Mouse (Mus musculus): ENCODE data around the gene Plekha8. TPM values are rescaled to one million over a fixed set of nuclear protein-coding genes. Genes with fewer than 3 reads are reported as not detected.
A peak's percentile ranks its signal among the peaks of the same experiment; 100 is the strongest.

Gene Plekha8
- polyA plus RNA-seq, 1 experiment from 2014 or later: 11.8 TPM

- DNase-seq (no peak), ATAC-seq (ENCODE audit: insufficient read depth) (no peak)
- no peaks in the 10 kb centered on the region for H3K9me3 ChIP-seq (ENCODE audit: low read depth, low read length)
- peaks cover 9% of the 10 kb centered on the region; the same call in 1 of the 2 replicates for H3K4me1 ChIP-seq (ENCODE audit: insufficient read depth)
- H3K9ac ChIP-seq: no peak overlapping the region
- H3K27ac ChIP-seq (ENCODE audit: low read depth): no peak overlapping the region
- H3K27me3 ChIP-seq (ENCODE audit: insufficient read depth, low read length): no peaks in the 10 kb centered on the region
- WGBS: 57% methylated on average over 4 of the region's 4 CpGs
- H3K36me3 ChIP-seq (ENCODE audit: insufficient read depth): peaks cover 6% of the 10 kb centered on the region; the same call in 1 of the 2 replicates
- no peak overlapping the region for H3K4me3 ChIP-seq (ENCODE audit: low read depth, low read length)
- H3K4me2 ChIP-seq: no peak overlapping the region
- TF ChIP-seq CTCF (IDR thresholded peaks at IDR 0.05; ENCODE audit: low read depth): no peak
Measured at GRCm38 (mm10) chr6:54587683-54588082, 7.2 kb upstream of the Plekha8 start.

GRCm38 (mm10) chr6:54588212-54588611 lies 6.7 kb upstream of the Plekha8 start:
- no peak overlapping the region for H3K4me3 ChIP-seq (ENCODE audit: low read depth, low read length)
- TF ChIP-seq CTCF (IDR thresholded peaks at IDR 0.05; ENCODE audit: low read depth): no peak
- no peak overlapping the region for H3K27ac ChIP-seq (ENCODE audit: low read depth)
- H3K9ac ChIP-seq: no peak overlapping the region
- DNase-seq (no peak), ATAC-seq (ENCODE audit: insufficient read depth) (no peak)
- H3K4me2 ChIP-seq: no peak overlapping the region
- 61% methylated on average over 1 of the region's 1 CpGs for WGBS
- no peaks in the 10 kb centered on the region for H3K27me3 ChIP-seq (ENCODE audit: insufficient read depth, low read length)
- no peaks in the 10 kb centered on the region for H3K9me3 ChIP-seq (ENCODE audit: low read depth, low read length)
- H3K36me3 ChIP-seq (ENCODE audit: insufficient read depth): 0 out of 2 replicates have a peak, but pooled peaks cover 5% of the 10 kb centered on the region
- H3K4me1 ChIP-seq (ENCODE audit: insufficient read depth): peaks cover 9% of the 10 kb centered on the region; the same call in 1 of the 2 replicates

- no peak overlapping the region for H3K9ac ChIP-seq
- 88% methylated on average over 2 of the region's 2 CpGs for WGBS
- no peaks in the 10 kb centered on the region for H3K27me3 ChIP-seq (ENCODE audit: insufficient read depth, low read length)
- H3K9me3 ChIP-seq (ENCODE audit: low read depth, low read length): no peaks in the 10 kb centered on the region
- no peak overlapping the region for H3K27ac ChIP-seq (ENCODE audit: low read depth)
- TF ChIP-seq CTCF (IDR thresholded peaks at IDR 0.05; ENCODE audit: low read depth): no peak
- H3K4me2 ChIP-seq: no peak overlapping the region
- no peak for ATAC-seq (ENCODE audit: insufficient read depth)
- no peak for DNase-seq
- H3K36me3 ChIP-seq (ENCODE audit: insufficient read depth): no peaks in the 10 kb centered on the region
- H3K4me1 ChIP-seq (ENCODE audit: insufficient read depth): peaks cover 9% of the 10 kb centered on the region; the same call in 1 of the 2 replicates
- H3K4me3 ChIP-seq (ENCODE audit: low read depth, low read length): no peak overlapping the region
Measured at GRCm38 (mm10) chr6:54590691-54591090, 4.2 kb upstream of the Plekha8 start.

- no peak for TF ChIP-seq CTCF (IDR thresholded peaks at IDR 0.05; ENCODE audit: low read depth)
- peak overlapping the region; percentile 51 for H3K4me3 ChIP-seq (ENCODE audit: low read depth, low read length)
Measured at GRCm38 (mm10) chr6:54591778-54592177, 3.1 kb upstream of the Plekha8 start.

GRCm38 (mm10) chr6:54592938-54593535 lies 1.9 kb upstream of the Plekha8 start:
- peaks cover 12% of the 10 kb centered on the region; the same call in 1 of the 2 replicates for H3K4me1 ChIP-seq (ENCODE audit: insufficient read depth)
- ATAC-seq (ENCODE audit: insufficient read depth): peak; percentile 87
- H3K9me3 ChIP-seq (ENCODE audit: low read depth, low read length): no peaks in the 10 kb centered on the region
- peak overlapping the region; percentile 63 for H3K9ac ChIP-seq
- under 1% methylated on average over 20 of the region's 20 CpGs for WGBS
- H3K36me3 ChIP-seq (ENCODE audit: insufficient read depth): no peaks in the 10 kb centered on the region
- no peak for TF ChIP-seq CTCF (IDR thresholded peaks at IDR 0.05; ENCODE audit: low read depth)
- peak overlapping the region; percentile 51 for H3K4me3 ChIP-seq (ENCODE audit: low read depth, low read length)
- peak; percentile 95 for DNase-seq
- peak overlapping the region; percentile 74 for H3K4me2 ChIP-seq
- H3K27me3 ChIP-seq (ENCODE audit: insufficient read depth, low read length): no peaks in the 10 kb centered on the region
- H3K27ac ChIP-seq (ENCODE audit: low read depth): 0 out of 2 replicates have a peak overlapping the region, but pooled peaks have one; percentile 40

More at GRCm38 (mm10) chr6:54591778-54592177, 3.1 kb upstream of the Plekha8 start:
- no peak for ATAC-seq (ENCODE audit: insufficient read depth)
- Histone ChIP-seq H3K9ac (peak overlapping the region; percentile 1), H3K4me1 (ENCODE audit: insufficient read depth) (peaks cover 12% of the 10 kb centered on the region; the same call in 1 of the 2 replicates), H3K36me3 (ENCODE audit: insufficient read depth) (no peaks in the 10 kb centered on the region), H3K27ac (ENCODE audit: low read depth) (no peak overlapping the region), H3K9me3 (ENCODE audit: low read depth, low read length) (no peaks in the 10 kb centered on the region), H3K4me2 (peak overlapping the region; percentile 74), H3K27me3 (ENCODE audit: insufficient read depth, low read length) (no peaks in the 10 kb centered on the region)
- WGBS: 42% methylated on average over 6 of the region's 6 CpGs
- DNase-seq: no peak

GRCm38 (mm10) chr6:54593766-54594468 lies 994 bp upstream of the Plekha8 start:
- Histone ChIP-seq H3K9me3 (ENCODE audit: low read depth, low read length) (no peaks in the 10 kb centered on the region), H3K4me3 (ENCODE audit: low read depth, low read length) (peak overlapping the region; percentile 51), H3K27ac (ENCODE audit: low read depth) (no peak overlapping the region), H3K27me3 (ENCODE audit: insufficient read depth, low read length) (no peaks in the 10 kb centered on the region), H3K4me2 (peak overlapping the region; percentile 79), H3K9ac (peak overlapping the region; percentile 63; the same call in 1 of the 2 replicates), H3K4me1 (ENCODE audit: insufficient read depth) (peaks cover 12% of the 10 kb centered on the region; the same call in 1 of the 2 replicates), H3K36me3 (ENCODE audit: insufficient read depth) (no peaks in the 10 kb centered on the region)
- ATAC-seq (ENCODE audit: insufficient read depth) (no peak), DNase-seq (no peak)
- WGBS: 37% methylated on average over 8 of the region's 8 CpGs
- no peak for TF ChIP-seq CTCF (IDR thresholded peaks at IDR 0.05; ENCODE audit: low read depth)

- Histone ChIP-seq H3K9me3 (ENCODE audit: low read depth, low read length) (no peaks in the 10 kb centered on the region), H3K4me2 (peak overlapping the region; percentile 79), H3K27ac (ENCODE audit: low read depth) (peak overlapping the region; percentile 64; the same call in 1 of the 2 replicates), H3K4me1 (ENCODE audit: insufficient read depth) (peaks cover 12% of the 10 kb centered on the region; the same call in 1 of the 2 replicates), H3K27me3 (ENCODE audit: insufficient read depth, low read length) (no peaks in the 10 kb centered on the region), H3K36me3 (ENCODE audit: insufficient read depth) (no peaks in the 10 kb centered on the region), H3K9ac (peak overlapping the region; percentile 78), H3K4me3 (ENCODE audit: low read depth, low read length) (peak overlapping the region; percentile 88)
- ATAC-seq (ENCODE audit: insufficient read depth): no peak
- no peak for TF ChIP-seq CTCF (IDR thresholded peaks at IDR 0.05; ENCODE audit: low read depth)
- DNase-seq: peak; percentile 38
- under 1% methylated on average over 44 of the region's 48 CpGs for WGBS
Measured at GRCm38 (mm10) chr6:54595330-54595878, 493 bp downstream of the Plekha8 start.

Measured in lung, embryonic 14.5 days (tissue).